Mouse (Mus musculus) layer of hippocampus, adult 11-12 months (tissue): ENCODE measurements around the gene Acot3.
"Not testable (repeated sequence)": the region's sequence is repeated elsewhere in the genome, so short reads cannot be mapped to it uniquely, and the experiment has no call there.

Experiments
- DNase-seq: peaks from one replicate; pipeline ENCODE4 v3.0.0; 2022; ENCODE audit warnings: low spot score

Acot3 gene

GRCm38 (mm10) chr12:84051937-84052474, at the start of gene Acot3:
Gene Acot3 (plus strand): TSS chr12:84052144.
- no peak for DNase-seq

- no peak for DNase-seq
These were observed 48.1 kb upstream of the Acot3 start for GRCm38 (mm10) chr12:84003866-84004265.

GRCm38 (mm10) chr12:84008251-84008650, 43.7 kb upstream of the Acot3 start:
- DNase-seq = no peak

DNA sequence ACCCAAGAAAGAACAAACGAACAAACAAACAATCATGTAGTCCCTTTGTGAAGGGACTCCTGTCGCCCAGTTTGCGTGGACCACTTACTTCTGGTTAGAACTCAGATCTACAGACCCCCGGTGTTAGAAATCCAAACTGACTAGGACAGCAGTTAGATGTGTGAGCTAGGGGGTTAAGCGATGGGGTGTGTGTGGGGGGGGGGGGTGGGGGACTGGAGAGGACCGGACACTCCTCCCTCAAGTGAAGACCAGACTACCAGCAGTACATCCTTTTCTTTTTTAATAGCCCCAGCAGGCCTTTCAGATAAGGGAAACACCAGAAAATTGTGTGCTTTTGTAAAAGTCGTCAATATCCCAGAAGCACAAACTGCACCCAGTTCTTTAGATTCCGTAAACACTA, 43.2 kb upstream of the Acot3 start:
- no peak for DNase-seq

- peak; percentile 66 for DNase-seq
These were observed 42.6 kb upstream of the Acot3 start, which contains the start of gene Acot1 for GRCm38 (mm10) chr12:84009171-84009965. Gene Acot1 (plus strand): TSS chr12:84009490.

GRCm38 (mm10) chr12:84010201-84010600, 41.7 kb upstream of the Acot3 start:
- no peak for DNase-seq

- peak; percentile 73 for DNase-seq
These were observed 40.5 kb upstream of the Acot3 start for GRCm38 (mm10) chr12:84011251-84012040.

- DNase-seq = no peak
These were observed 38.8 kb upstream of the Acot3 start for GRCm38 (mm10) chr12:84013130-84013529.

GRCm38 (mm10) chr12:84013701-84014100, 38.2 kb upstream of the Acot3 start:
- DNase-seq = peak; percentile 39

- not testable (repeated sequence) for DNase-seq
These were observed 31.4 kb upstream of the Acot3 start for GRCm38 (mm10) chr12:84020528-84020927.

DNA sequence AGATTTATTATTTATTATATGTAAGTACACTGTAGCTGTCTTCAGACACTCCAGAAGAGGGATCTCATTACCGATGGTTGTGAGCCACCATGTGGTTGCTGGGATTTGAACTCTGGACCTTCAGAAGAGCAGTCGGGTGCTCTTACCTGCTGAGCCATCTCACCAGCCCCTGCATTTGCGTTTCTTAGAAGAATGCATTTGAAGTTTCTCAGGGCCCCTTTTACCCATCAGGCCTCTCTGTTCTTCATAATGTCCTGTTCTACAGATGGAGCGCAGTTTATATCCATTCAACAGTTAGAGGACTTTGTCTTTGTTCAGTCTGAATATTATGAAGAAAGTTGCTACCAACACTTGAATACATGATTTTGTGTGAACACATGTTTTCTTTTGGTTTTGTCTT, 29.7 kb upstream of the Acot3 start:
- DNase-seq = not testable (repeated sequence)

GRCm38 (mm10) chr12:84023052-84023745, 28.7 kb upstream of the Acot3 start:
- no peak for DNase-seq

DNA sequence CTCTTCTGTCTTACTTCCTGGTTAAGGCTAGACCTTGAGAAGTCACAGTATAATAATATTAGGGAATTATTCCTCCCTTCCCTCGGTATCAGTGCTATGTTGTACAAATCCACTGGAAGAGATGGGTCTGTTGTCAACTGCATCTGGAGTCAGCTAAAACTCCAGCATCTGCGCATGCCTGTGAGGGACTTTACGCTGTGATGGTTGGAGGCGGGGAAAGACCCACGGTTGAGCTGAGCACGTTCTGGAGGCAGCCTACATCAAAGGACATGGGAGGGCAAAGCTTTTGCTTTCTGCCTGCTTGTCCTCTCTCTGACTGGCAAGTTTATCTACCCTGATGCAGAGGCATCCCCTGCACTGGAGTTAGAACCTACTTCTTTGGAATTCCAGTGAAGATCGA, 26.1 kb upstream of the Acot3 start:
- no peak for DNase-seq

DNA sequence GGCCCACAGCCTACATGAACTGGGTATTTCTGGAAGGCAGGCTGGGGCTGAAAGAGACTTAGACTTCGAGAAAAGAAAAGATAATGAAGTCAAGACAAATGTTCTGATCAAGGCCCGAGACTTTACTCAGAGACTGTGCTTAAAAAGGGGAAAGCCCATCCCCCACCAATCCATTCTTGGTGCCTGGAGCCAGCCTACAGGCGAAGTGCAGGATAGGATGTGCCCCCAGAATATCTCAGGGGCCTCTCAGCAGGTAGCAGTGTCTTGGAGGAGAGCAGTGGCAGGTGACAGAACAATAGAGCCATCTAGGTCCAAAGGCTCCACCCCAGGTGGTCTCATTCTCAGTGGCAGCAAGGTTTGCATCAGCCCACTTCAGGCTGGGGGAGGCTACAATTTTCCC, 23.6 kb upstream of the Acot3 start:
- DNase-seq = not testable (repeated sequence)

- DNase-seq = not testable (repeated sequence)
These were observed 22.9 kb upstream of the Acot3 start for GRCm38 (mm10) chr12:84029043-84029442.

DNA sequence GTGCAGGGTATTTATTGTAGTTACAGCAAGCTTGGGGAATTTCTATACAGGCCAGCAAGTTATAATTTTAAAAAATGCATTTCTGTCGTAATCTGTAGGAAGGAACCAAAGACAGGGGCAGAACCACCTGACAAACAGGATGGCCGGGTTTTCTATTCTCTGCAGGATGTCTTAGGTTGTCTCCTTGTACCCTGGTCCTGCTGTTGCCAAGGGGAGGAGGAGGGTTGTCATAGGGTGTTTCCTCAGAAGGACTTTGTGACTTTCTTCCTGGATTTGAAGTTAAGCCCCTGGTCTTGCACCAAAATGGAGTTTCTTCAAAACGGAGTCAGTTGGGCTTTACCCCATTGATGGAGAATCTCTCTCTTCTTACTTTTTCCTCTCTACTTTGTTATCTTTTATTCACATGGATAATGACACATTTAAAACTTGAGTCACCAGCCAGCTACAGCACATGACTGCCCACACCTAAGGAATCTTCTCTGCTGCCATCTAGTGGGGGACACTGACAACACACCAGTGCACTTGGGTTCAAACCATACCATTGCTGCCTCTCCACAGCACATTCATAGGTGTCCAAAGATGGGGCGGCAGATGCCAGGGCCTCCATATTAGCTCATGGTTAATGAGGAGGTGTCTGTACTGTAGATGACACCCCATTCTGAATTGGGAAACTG, 21.1 kb upstream of the Acot3 start:
- DNase-seq = peak; percentile 87

DNA sequence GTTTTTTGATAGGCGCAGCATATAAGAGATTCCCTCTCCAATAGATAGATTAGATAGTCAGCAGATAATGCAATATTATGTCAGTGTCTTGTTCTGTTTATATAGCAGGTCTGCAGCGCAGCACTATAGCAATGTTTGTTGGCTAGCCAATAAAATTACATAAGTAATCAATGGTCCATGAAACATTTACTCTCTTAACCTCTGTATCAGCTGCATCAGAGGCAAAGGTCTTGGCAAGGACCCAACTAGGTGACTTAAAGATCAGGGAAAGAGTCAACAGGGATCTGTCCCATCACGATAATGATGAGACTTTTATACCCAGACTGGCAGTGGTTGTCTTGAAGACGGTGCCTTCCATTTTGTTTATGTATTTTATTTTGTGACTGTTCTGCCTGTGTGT, 19.1 kb upstream of the Acot3 start:
- DNase-seq = no peak

DNA sequence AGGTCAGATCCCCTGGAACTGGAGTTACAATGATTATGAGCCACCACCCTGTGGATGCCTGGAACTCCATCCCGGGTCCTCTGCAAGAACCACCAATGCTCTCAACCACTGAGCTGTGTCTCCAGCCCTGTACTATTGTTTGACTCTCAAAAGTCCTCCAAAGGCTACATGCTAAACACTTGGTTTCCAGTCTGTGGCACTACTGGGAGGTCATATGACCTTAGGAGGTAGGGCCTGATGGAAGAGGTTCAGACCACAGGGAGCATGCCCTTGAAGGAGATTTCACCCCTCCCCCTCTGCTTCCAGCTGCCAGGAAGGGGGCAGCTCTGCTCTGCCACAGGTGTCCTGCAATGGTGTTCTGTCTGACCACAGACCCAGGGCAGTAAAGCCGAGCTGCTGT, 18.6 kb upstream of the Acot3 start:
- DNase-seq = not testable (repeated sequence)

- no peak for DNase-seq
These were observed 17.8 kb upstream of the Acot3 start for GRCm38 (mm10) chr12:84034108-84034507.

- DNase-seq = not testable (repeated sequence)
These were observed 13.7 kb upstream of the Acot3 start, which contains the start of gene Acot4 for GRCm38 (mm10) chr12:84038241-84038640. Gene Acot4 (plus strand): TSS chr12:84038379.

GRCm38 (mm10) chr12:84038691-84039111, 13.2 kb upstream of the Acot3 start, which contains the start of gene Gm49366:
Gene Gm49366 (plus strand): TSS chr12:84038935.
- DNase-seq = peak; percentile 32
